Mouse (Mus musculus): ENCODE results near the gene Apobec3. TPM values are rescaled to one million over a fixed set of nuclear protein-coding genes. Genes with fewer than 3 reads are reported as not detected.

The Apobec3 gene
- polyA plus RNA-seq, 1 experiment from 2014 or later: 5.1 TPM

- no peak for ATAC-seq (ENCODE audit: low FRiP score)
- Histone ChIP-seq H3K36me3 (replicated peaks; ENCODE audit: control insufficient read depth, insufficient read depth) (no peaks in the 10 kb centered on the region), H3K27ac (no peak overlapping the region), H3K9me3 (ENCODE audit: control insufficient read depth, low read length) (no peaks in the 10 kb centered on the region), H3K9ac (no peak overlapping the region), H3K27me3 (ENCODE audit: control insufficient read depth, insufficient read depth, low read length) (peaks cover 10% of the 10 kb centered on the region; the same call in 1 of the 2 replicates), H3K4me2 (replicated peaks) (no peak overlapping the region), H3K4me1 (replicated peaks; ENCODE audit: control insufficient read depth, insufficient read depth, low read length) (peaks cover 19% of the 10 kb centered on the region), H3K4me3 (replicated peaks; ENCODE audit: low read length) (no peak overlapping the region)
- 91% methylated on average over 3 of the region's 3 CpGs for WGBS
- no peak for DNase-seq (ENCODE audit: low spot score)
Measured at GRCm38 (mm10) chr15:79929734-79930133, 38.3 kb downstream of the Apobec3 start.

- peak overlapping the region; percentile 51 for H3K4me3 ChIP-seq (replicated peaks; ENCODE audit: low read length)
- 24% methylated on average over 13 of the region's 13 CpGs for WGBS
- H3K36me3 ChIP-seq (replicated peaks; ENCODE audit: control insufficient read depth, insufficient read depth): no peaks in the 10 kb centered on the region
- H3K4me1 ChIP-seq (replicated peaks; ENCODE audit: control insufficient read depth, insufficient read depth, low read length): peaks cover 19% of the 10 kb centered on the region
- H3K27ac ChIP-seq: no peak overlapping the region
- DNase-seq (ENCODE audit: low spot score) (no peak), ATAC-seq (ENCODE audit: low FRiP score) (no peak)
- H3K9me3 ChIP-seq (ENCODE audit: control insufficient read depth, low read length): no peaks in the 10 kb centered on the region
- H3K27me3 ChIP-seq (ENCODE audit: control insufficient read depth, insufficient read depth, low read length): peaks cover 10% of the 10 kb centered on the region; the same call in 1 of the 2 replicates
- H3K9ac ChIP-seq: no peak overlapping the region
- H3K4me2 ChIP-seq (replicated peaks): peak overlapping the region; percentile 66
Measured at GRCm38 (mm10) chr15:79931496-79932141, 40.2 kb downstream of the Apobec3 start.

- Histone ChIP-seq H3K4me1 (replicated peaks; ENCODE audit: control insufficient read depth, insufficient read depth, low read length) (peaks cover 13% of the 10 kb centered on the region), H3K36me3 (replicated peaks; ENCODE audit: control insufficient read depth, insufficient read depth) (no peaks in the 10 kb centered on the region), H3K9me3 (ENCODE audit: control insufficient read depth, low read length) (no peaks in the 10 kb centered on the region), H3K27me3 (ENCODE audit: control insufficient read depth, insufficient read depth, low read length) (peaks cover 10% of the 10 kb centered on the region; the same call in 1 of the 2 replicates), H3K9ac (peak overlapping the region; percentile 63), H3K27ac (no peak overlapping the region), H3K4me2 (replicated peaks) (peak overlapping the region; percentile 66), H3K4me3 (replicated peaks; ENCODE audit: low read length) (peak overlapping the region; percentile 51)
- ATAC-seq (ENCODE audit: low FRiP score) (peak; percentile 64), DNase-seq (ENCODE audit: low spot score) (peak; percentile 82)
- WGBS: under 1% methylated on average over 61 of the region's 62 CpGs
Measured at GRCm38 (mm10) chr15:79932323-79932987, 41.0 kb downstream of the Apobec3 start.

GRCm38 (mm10) chr15:79933052-79933669 is 41.7 kb downstream of the Apobec3 start:
- peak; percentile 47; the same call in 1 of the 2 replicates for ATAC-seq (ENCODE audit: low FRiP score)
- H3K36me3 ChIP-seq (replicated peaks; ENCODE audit: control insufficient read depth, insufficient read depth): no peaks in the 10 kb centered on the region
- H3K27ac ChIP-seq: no peak overlapping the region
- H3K27me3 ChIP-seq (ENCODE audit: control insufficient read depth, insufficient read depth, low read length): peaks cover 10% of the 10 kb centered on the region; the same call in 1 of the 2 replicates
- peak overlapping the region; percentile 51 for H3K4me3 ChIP-seq (replicated peaks; ENCODE audit: low read length)
- H3K4me2 ChIP-seq (replicated peaks): peak overlapping the region; percentile 66
- DNase-seq (ENCODE audit: low spot score): no peak
- H3K9me3 ChIP-seq (ENCODE audit: control insufficient read depth, low read length): no peaks in the 10 kb centered on the region
- 5% methylated on average over 22 of the region's 22 CpGs for WGBS
- peaks cover 8% of the 10 kb centered on the region for H3K4me1 ChIP-seq (replicated peaks; ENCODE audit: control insufficient read depth, insufficient read depth, low read length)
- H3K9ac ChIP-seq: peak overlapping the region; percentile 12; the same call in 1 of the 2 replicates

- Histone ChIP-seq H3K36me3 (replicated peaks; ENCODE audit: control insufficient read depth, insufficient read depth) (no peaks in the 10 kb centered on the region), H3K27me3 (ENCODE audit: control insufficient read depth, insufficient read depth, low read length) (peaks cover 10% of the 10 kb centered on the region; the same call in 1 of the 2 replicates), H3K4me1 (replicated peaks; ENCODE audit: control insufficient read depth, insufficient read depth, low read length) (peaks cover 7% of the 10 kb centered on the region), H3K27ac (no peak overlapping the region), H3K9ac (peak overlapping the region; percentile 12; the same call in 1 of the 2 replicates), H3K4me2 (replicated peaks) (peak overlapping the region; percentile 66), H3K4me3 (replicated peaks; ENCODE audit: low read length) (peak overlapping the region; percentile 5; the same call in 1 of the 2 replicates), H3K9me3 (ENCODE audit: control insufficient read depth, low read length) (no peaks in the 10 kb centered on the region)
- WGBS: 2% methylated on average over 22 of the region's 22 CpGs
- ATAC-seq (ENCODE audit: low FRiP score): no peak
- DNase-seq (ENCODE audit: low spot score): no peak
Measured at GRCm38 (mm10) chr15:79933670-79934514, 42.4 kb downstream of the Apobec3 start.

- Histone ChIP-seq H3K36me3 (replicated peaks; ENCODE audit: control insufficient read depth, insufficient read depth) (no peaks in the 10 kb centered on the region), H3K9ac (peak overlapping the region; percentile 21; the same call in 1 of the 2 replicates), H3K9me3 (ENCODE audit: control insufficient read depth, low read length) (no peaks in the 10 kb centered on the region), H3K4me2 (replicated peaks) (peak overlapping the region; percentile 66), H3K4me1 (replicated peaks; ENCODE audit: control insufficient read depth, insufficient read depth, low read length) (peaks cover 7% of the 10 kb centered on the region), H3K27ac (no peak overlapping the region), H3K4me3 (replicated peaks; ENCODE audit: low read length) (no peak overlapping the region), H3K27me3 (ENCODE audit: control insufficient read depth, insufficient read depth, low read length) (peaks cover 10% of the 10 kb centered on the region; the same call in 1 of the 2 replicates)
- 4% methylated on average over 10 of the region's 10 CpGs for WGBS
- DNase-seq (ENCODE audit: low spot score) (no peak), ATAC-seq (ENCODE audit: low FRiP score) (no peak)
Measured at GRCm38 (mm10) chr15:79934776-79935175, 43.3 kb downstream of the Apobec3 start.

- H3K9ac ChIP-seq: no peak overlapping the region
- 34% methylated on average over 9 of the region's 9 CpGs for WGBS
Measured at GRCm38 (mm10) chr15:79935654-79936373, 44.4 kb downstream of the Apobec3 start.

GRCm38 (mm10) chr15:79936374-79936751 is 44.9 kb downstream of the Apobec3 start:
- Histone ChIP-seq H3K36me3 (replicated peaks; ENCODE audit: control insufficient read depth, insufficient read depth) (no peaks in the 10 kb centered on the region), H3K27ac (no peak overlapping the region), H3K4me2 (replicated peaks) (no peak overlapping the region), H3K9me3 (ENCODE audit: control insufficient read depth, low read length) (no peaks in the 10 kb centered on the region), H3K9ac (no peak overlapping the region), H3K4me1 (replicated peaks; ENCODE audit: control insufficient read depth, insufficient read depth, low read length) (peaks cover 7% of the 10 kb centered on the region), H3K4me3 (replicated peaks; ENCODE audit: low read length) (no peak overlapping the region), H3K27me3 (ENCODE audit: control insufficient read depth, insufficient read depth, low read length) (peaks cover 10% of the 10 kb centered on the region; the same call in 1 of the 2 replicates)
- no peak for DNase-seq (ENCODE audit: low spot score)
- WGBS: 80% methylated on average over 7 of the region's 7 CpGs
- no peak for ATAC-seq (ENCODE audit: low FRiP score)

More at GRCm38 (mm10) chr15:79935654-79936373, 44.4 kb downstream of the Apobec3 start:
- H3K4me2 ChIP-seq (replicated peaks): no peak overlapping the region
- peaks cover 7% of the 10 kb centered on the region for H3K4me1 ChIP-seq (replicated peaks; ENCODE audit: control insufficient read depth, insufficient read depth, low read length)
- H3K4me3 ChIP-seq (replicated peaks; ENCODE audit: low read length): no peak overlapping the region
- peaks cover 10% of the 10 kb centered on the region; the same call in 1 of the 2 replicates for H3K27me3 ChIP-seq (ENCODE audit: control insufficient read depth, insufficient read depth, low read length)
- DNase-seq (ENCODE audit: low spot score) (no peak), ATAC-seq (ENCODE audit: low FRiP score) (no peak)
- no peaks in the 10 kb centered on the region for H3K36me3 ChIP-seq (replicated peaks; ENCODE audit: control insufficient read depth, insufficient read depth)
- no peaks in the 10 kb centered on the region for H3K9me3 ChIP-seq (ENCODE audit: control insufficient read depth, low read length)
- no peak overlapping the region for H3K27ac ChIP-seq

Measured in hindbrain, embryonic 14.5 days (tissue).